Mouse (Mus musculus): ENCODE measurements around the gene Nrp1.

DNA sequence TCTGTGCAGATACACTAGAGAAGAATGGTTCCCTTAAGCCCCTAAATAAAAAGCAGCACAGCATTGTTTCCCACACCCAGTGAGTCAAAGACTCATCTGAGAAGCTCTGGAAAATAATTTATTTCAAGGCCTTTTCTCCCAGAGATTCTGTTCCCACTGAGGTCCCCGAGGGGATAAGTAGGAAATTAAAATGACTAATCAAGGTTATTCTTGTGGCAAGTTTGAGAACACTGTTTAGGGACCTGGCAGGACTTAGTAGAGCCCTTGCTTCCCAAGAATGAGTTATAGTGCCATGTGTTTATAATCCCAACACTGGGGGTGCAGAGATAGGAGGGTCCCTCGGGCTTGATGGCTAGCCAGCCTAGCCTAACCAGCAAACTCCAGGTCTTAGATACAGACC lies 127.6 kb downstream of the Nrp1 start:
- TF ChIP-seq GATA1 (IDR thresholded peaks at IDR 0.05; ENCODE audit: borderline replicate concordance, low read length) (no peak), FLI1 (IDR thresholded peaks at IDR 0.05; ENCODE audit: low read length) (no peak)

All from megakaryocyte, embryonic 14.5 days (primary cell).